Mouse (Mus musculus) intestine, embryonic 15.5 days (tissue): ENCODE measurements around the gene Ptpn5. TPM values are rescaled to one million over a fixed set of nuclear protein-coding genes. Genes with fewer than 3 reads are reported as not detected.
A peak's percentile ranks its signal among the peaks of the same experiment; 100 is the strongest.

Experiments used
- ATAC-seq: fragments of 200-750 bp; cut with Nextera tagmentation; 2 replicates; pipeline ENCODE4 v1.8.0; 2017; ENCODE audit warnings: moderate TSS enrichment, moderate library complexity
- H3K27ac ChIP-seq: fragments of 300-500 bp; sonication (generic); 2 replicates; pipeline ENCODE4 v1.5.1; 2015; ENCODE audit warnings: mild to moderate bottlenecking, inconsistent platforms
- H3K27me3 ChIP-seq: fragments of 300-500 bp; sonication (generic); replicated peaks from 2 replicates; pipeline ENCODE4 v1.6.1; 2015; ENCODE audit warnings: inconsistent platforms
- H3K36me3 ChIP-seq: fragments of 300-500 bp; sonication (generic); 2 replicates; pipeline ENCODE4 v1.6.1; 2015; ENCODE audit warnings: inconsistent platforms
- H3K4me1 ChIP-seq: fragments of 300-500 bp; sonication (generic); replicated peaks from 2 replicates; pipeline ENCODE4 v1.6.1; 2015; ENCODE audit warnings: inconsistent platforms
- H3K4me2 ChIP-seq: fragments of 300-500 bp; sonication (generic); replicated peaks from 2 replicates; pipeline ENCODE4 v1.6.1; 2015; ENCODE audit warnings: mild to moderate bottlenecking, inconsistent platforms
- H3K4me3 ChIP-seq: fragments of 300-500 bp; sonication (generic); replicated peaks from 2 replicates; pipeline ENCODE4 v1.5.1; 2015; ENCODE audit warnings: inconsistent platforms
- H3K9ac ChIP-seq: fragments of 300-500 bp; sonication (generic); 2 replicates; pipeline ENCODE4 v1.6.1; 2015; ENCODE audit warnings: inconsistent platforms
- H3K9me3 ChIP-seq: fragments of 300-500 bp; sonication (generic); 2 replicates; pipeline ENCODE4 v1.6.1; 2016; ENCODE audit warnings: inconsistent platforms
- WGBS: fragments of 180-500 bp; shearing (Covaris S2); methylation state at CpG from one replicate; pipeline ENCODE4 v1.1.7; 2015; 5-methylcytosine and 5-hydroxymethylcytosine counted together
- polyA plus RNA-seq: library from polyadenylated mRNA; unstranded; fragments of >200 nt; fragmentation: Nextera tagmentation; extraction: Ambion mirVana; gene quantifications from 2 replicates; pipeline ENCODE4 v1.2.1, GENCODE M21; 2015

Ptpn5 gene
- polyA plus RNA-seq, 1 experiment from 2014 or later, result 2.0 TPM

DNA sequence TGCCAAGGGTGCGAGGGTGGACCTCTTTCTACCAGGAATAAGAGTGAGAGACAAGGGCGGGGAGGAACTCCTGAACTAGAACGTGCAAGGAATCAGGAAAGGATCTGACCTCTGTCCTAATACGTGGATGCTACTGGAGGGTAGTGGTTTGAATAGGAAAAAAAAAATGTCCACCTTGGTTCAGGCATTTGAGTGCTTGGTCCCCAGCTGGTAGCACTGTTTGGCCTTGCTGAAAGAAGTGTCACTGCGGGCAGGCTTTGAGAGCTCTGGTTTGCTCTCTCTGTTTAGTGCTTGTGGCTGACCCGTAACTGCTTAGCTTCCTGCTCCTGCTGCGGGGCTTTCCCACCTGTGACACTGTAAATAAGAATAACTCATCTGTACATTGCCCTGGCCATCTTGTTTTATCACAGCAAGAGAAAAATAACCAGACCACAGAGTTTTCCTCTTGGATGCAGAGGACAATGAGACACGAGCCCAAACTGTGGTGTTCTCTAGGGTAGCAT lies 6.4 kb upstream of the Ptpn5 start:
- H3K4me2 ChIP-seq, result no peak overlapping the region
- H3K9me3 ChIP-seq, result no peaks in the 10 kb centered on the region
- H3K4me3 ChIP-seq, result no peak overlapping the region
- ATAC-seq, result no peak
- no peak overlapping the region for H3K9ac ChIP-seq
- no peaks in the 10 kb centered on the region for H3K4me1 ChIP-seq
- H3K27me3 ChIP-seq, result peaks cover 5% of the 10 kb centered on the region; the same call in 1 of the 2 replicates
- no peaks in the 10 kb centered on the region for H3K36me3 ChIP-seq
- H3K27ac ChIP-seq, result no peak overlapping the region
- 74% methylated on average over 8 of the region's 8 CpGs for WGBS

- Histone ChIP-seq H3K4me2 (no peak overlapping the region), H3K4me1 (peaks cover 14% of the 10 kb centered on the region; the same call in 1 of the 2 replicates), H3K9ac (no peak overlapping the region), H3K27ac (no peak overlapping the region), H3K9me3 (no peaks in the 10 kb centered on the region), H3K27me3 (peaks cover 52% of the 10 kb centered on the region), H3K4me3 (no peak overlapping the region), H3K36me3 (no peaks in the 10 kb centered on the region)
- ATAC-seq, result no peak
- WGBS, result 41% methylated on average over 5 of the region's 5 CpGs
These were observed 1.1 kb upstream of the Ptpn5 start for GRCm38 (mm10) chr7:47134570-47134969.

DNA sequence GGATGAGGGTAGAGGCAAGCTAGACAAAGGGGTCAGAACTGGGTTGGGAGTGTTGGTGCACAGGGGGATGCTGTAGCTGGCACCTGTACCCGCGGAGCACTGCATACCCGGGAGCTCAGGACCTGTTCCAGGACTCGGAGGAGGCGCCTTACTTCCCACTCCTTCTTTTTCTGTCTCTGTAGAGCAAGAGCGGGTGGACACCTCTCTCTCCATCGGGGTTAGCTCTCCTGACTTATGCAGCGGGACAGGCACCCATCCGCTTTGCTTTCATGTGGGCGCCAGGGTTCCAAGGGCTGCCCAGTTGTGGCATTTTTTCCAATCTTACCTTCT lies 588 bp downstream of the Ptpn5 start:
- peak overlapping the region; percentile 51; the same call in 1 of the 2 replicates for H3K9ac ChIP-seq
- ATAC-seq, result no peak; the same call in 1 of the 2 replicates
- H3K36me3 ChIP-seq, result no peaks in the 10 kb centered on the region
- H3K4me2 ChIP-seq, result peak overlapping the region; percentile 97
- H3K27ac ChIP-seq, result no peak overlapping the region
- H3K9me3 ChIP-seq, result no peaks in the 10 kb centered on the region
- peak overlapping the region; percentile 56 for H3K4me3 ChIP-seq
- H3K27me3 ChIP-seq, result peaks cover 52% of the 10 kb centered on the region
- WGBS, result under 1% methylated on average over 10 of the region's 10 CpGs
- H3K4me1 ChIP-seq, result peaks cover 14% of the 10 kb centered on the region; the same call in 1 of the 2 replicates

GRCm38 (mm10) chr7:47132180-47132930 lies 1.1 kb downstream of the Ptpn5 start:
- H3K4me3 ChIP-seq, result peak overlapping the region; percentile 56
- under 1% methylated on average over 65 of the region's 65 CpGs for WGBS
- peaks cover 52% of the 10 kb centered on the region for H3K27me3 ChIP-seq
- peak overlapping the region; percentile 51 for H3K9ac ChIP-seq
- ATAC-seq, result peak; percentile 76
- peaks cover 14% of the 10 kb centered on the region; the same call in 1 of the 2 replicates for H3K4me1 ChIP-seq
- H3K4me2 ChIP-seq, result peak overlapping the region; percentile 97
- no peak overlapping the region for H3K27ac ChIP-seq
- no peaks in the 10 kb centered on the region for H3K36me3 ChIP-seq
- no peaks in the 10 kb centered on the region for H3K9me3 ChIP-seq

DNA sequence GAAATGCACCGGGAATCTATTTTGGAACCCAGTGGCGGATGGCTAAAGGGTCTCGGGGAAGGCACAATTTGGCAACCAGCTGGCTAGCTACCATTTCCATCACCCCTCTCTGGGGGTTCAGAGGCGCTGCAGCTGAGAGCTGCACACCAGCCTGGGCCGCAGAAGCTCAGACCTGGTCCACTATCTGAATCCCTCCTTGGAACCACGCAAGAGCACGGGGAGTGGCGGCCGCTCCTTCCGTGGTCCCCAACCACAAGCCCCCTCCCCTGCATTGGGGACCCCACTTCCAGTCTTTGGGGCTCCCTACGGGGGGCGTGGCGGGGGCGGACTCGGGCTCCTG lies 1.7 kb downstream of the Ptpn5 start:
- peak overlapping the region; percentile 51 for H3K9ac ChIP-seq
- H3K4me1 ChIP-seq, result peaks cover 14% of the 10 kb centered on the region; the same call in 1 of the 2 replicates
- no peaks in the 10 kb centered on the region for H3K9me3 ChIP-seq
- H3K27ac ChIP-seq, result no peak overlapping the region
- no peaks in the 10 kb centered on the region for H3K36me3 ChIP-seq
- ATAC-seq, result peak; percentile 39
- peaks cover 52% of the 10 kb centered on the region for H3K27me3 ChIP-seq
- peak overlapping the region; percentile 97 for H3K4me2 ChIP-seq
- peak overlapping the region; percentile 56 for H3K4me3 ChIP-seq
- WGBS, result 4% methylated on average over 15 of the region's 15 CpGs

- H3K9ac ChIP-seq, result no peak overlapping the region
- 40% methylated on average over 8 of the region's 8 CpGs for WGBS
- peaks cover 52% of the 10 kb centered on the region for H3K27me3 ChIP-seq
- no peak overlapping the region for H3K27ac ChIP-seq
- no peak overlapping the region for H3K4me2 ChIP-seq
- H3K36me3 ChIP-seq, result no peaks in the 10 kb centered on the region
- no peak overlapping the region for H3K4me3 ChIP-seq
- H3K9me3 ChIP-seq, result no peaks in the 10 kb centered on the region
- ATAC-seq, result no peak
- peaks cover 14% of the 10 kb centered on the region; the same call in 1 of the 2 replicates for H3K4me1 ChIP-seq
These were observed 2.2 kb downstream of the Ptpn5 start for GRCm38 (mm10) chr7:47131258-47131657.

- Histone ChIP-seq H3K27me3 (no peaks in the 10 kb centered on the region), H3K4me1 (no peaks in the 10 kb centered on the region), H3K9me3 (no peaks in the 10 kb centered on the region), H3K27ac (no peak overlapping the region), H3K4me3 (no peak overlapping the region), H3K9ac (no peak overlapping the region), H3K36me3 (no peaks in the 10 kb centered on the region), H3K4me2 (no peak overlapping the region)
- 94% methylated on average over 3 of the region's 3 CpGs for WGBS
- no peak for ATAC-seq
These were observed 11.5 kb downstream of the Ptpn5 start for GRCm38 (mm10) chr7:47122026-47122425.

- Histone ChIP-seq H3K4me1 (no peaks in the 10 kb centered on the region), H3K27ac (no peak overlapping the region), H3K36me3 (no peaks in the 10 kb centered on the region), H3K9me3 (no peaks in the 10 kb centered on the region), H3K4me3 (no peak overlapping the region), H3K27me3 (no peaks in the 10 kb centered on the region), H3K4me2 (no peak overlapping the region), H3K9ac (no peak overlapping the region)
- no peak for ATAC-seq
- 85% methylated on average over 6 of the region's 6 CpGs for WGBS
These were observed 16.8 kb downstream of the Ptpn5 start for GRCm38 (mm10) chr7:47116666-47117065.

- Histone ChIP-seq H3K9me3 (no peaks in the 10 kb centered on the region), H3K4me3 (no peak overlapping the region), H3K36me3 (no peaks in the 10 kb centered on the region), H3K4me2 (no peak overlapping the region), H3K27me3 (no peaks in the 10 kb centered on the region), H3K9ac (no peak overlapping the region), H3K4me1 (no peaks in the 10 kb centered on the region), H3K27ac (no peak overlapping the region)
- WGBS, result 84% methylated on average over 2 of the region's 2 CpGs
- ATAC-seq, result no peak
These were observed 18.0 kb downstream of the Ptpn5 start for GRCm38 (mm10) chr7:47115491-47115890.

- Histone ChIP-seq H3K36me3 (no peaks in the 10 kb centered on the region), H3K4me1 (no peaks in the 10 kb centered on the region), H3K27ac (no peak overlapping the region), H3K4me3 (no peak overlapping the region), H3K9ac (no peak overlapping the region), H3K27me3 (no peaks in the 10 kb centered on the region), H3K4me2 (no peak overlapping the region), H3K9me3 (no peaks in the 10 kb centered on the region)
- 80% methylated on average over 7 of the region's 7 CpGs for WGBS
- no peak for ATAC-seq
These were observed 20.1 kb downstream of the Ptpn5 start for GRCm38 (mm10) chr7:47113383-47113782.

DNA sequence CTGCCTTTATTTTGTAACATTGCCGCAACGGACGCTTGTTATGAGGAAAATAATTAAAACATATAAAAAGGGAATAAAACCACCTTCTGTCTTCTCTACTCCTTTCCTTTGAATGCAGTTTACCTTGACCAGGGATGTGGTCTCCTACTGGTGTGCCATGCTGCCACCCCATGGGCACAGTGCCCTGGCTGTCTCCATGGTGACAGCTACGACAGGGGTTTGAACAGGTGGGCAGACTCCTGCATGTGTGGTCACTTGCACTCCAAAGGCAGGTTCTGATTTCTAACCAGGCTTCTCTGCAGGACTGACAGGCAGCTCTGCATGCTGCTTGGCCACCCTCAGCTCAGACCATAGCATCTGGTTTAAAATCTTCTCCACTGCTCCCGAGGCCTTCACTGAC lies 21.4 kb downstream of the Ptpn5 start:
- H3K4me1 ChIP-seq, result no peaks in the 10 kb centered on the region
- H3K27me3 ChIP-seq, result no peaks in the 10 kb centered on the region
- H3K4me3 ChIP-seq, result no peak overlapping the region
- H3K36me3 ChIP-seq, result no peaks in the 10 kb centered on the region
- 87% methylated on average over 5 of the region's 5 CpGs for WGBS
- H3K27ac ChIP-seq, result no peak overlapping the region
- H3K4me2 ChIP-seq, result no peak overlapping the region
- no peak overlapping the region for H3K9ac ChIP-seq
- H3K9me3 ChIP-seq, result no peaks in the 10 kb centered on the region
- ATAC-seq, result no peak

DNA sequence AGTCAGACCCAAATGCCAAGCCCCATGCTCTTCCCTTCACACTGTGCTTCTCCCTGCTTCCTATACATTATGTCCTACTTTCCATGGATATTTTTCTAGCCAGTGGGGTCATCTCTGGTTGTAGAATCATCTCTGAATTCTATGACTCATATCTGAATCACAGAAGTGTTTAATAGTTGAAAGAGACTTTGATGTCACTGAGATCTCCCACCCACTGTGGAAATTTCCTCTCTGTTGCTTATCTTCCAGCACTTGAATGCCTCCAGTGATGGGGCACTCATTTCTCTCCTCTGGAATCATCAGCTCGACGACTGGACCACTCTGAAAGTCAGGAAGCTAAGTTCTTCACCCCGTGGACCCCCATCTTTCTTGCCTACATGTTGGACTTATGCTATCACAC lies 22.4 kb downstream of the Ptpn5 start:
- H3K9ac ChIP-seq, result no peak overlapping the region
- H3K4me1 ChIP-seq, result no peaks in the 10 kb centered on the region
- H3K9me3 ChIP-seq, result no peaks in the 10 kb centered on the region
- ATAC-seq, result no peak
- 83% methylated on average over 3 of the region's 3 CpGs for WGBS
- no peak overlapping the region for H3K4me3 ChIP-seq
- no peaks in the 10 kb centered on the region for H3K27me3 ChIP-seq
- no peak overlapping the region for H3K27ac ChIP-seq
- no peak overlapping the region for H3K4me2 ChIP-seq
- H3K36me3 ChIP-seq, result no peaks in the 10 kb centered on the region

- Histone ChIP-seq H3K9ac (no peak overlapping the region), H3K4me3 (no peak overlapping the region), H3K4me1 (no peaks in the 10 kb centered on the region), H3K9me3 (no peaks in the 10 kb centered on the region), H3K27ac (no peak overlapping the region), H3K4me2 (no peak overlapping the region), H3K36me3 (no peaks in the 10 kb centered on the region), H3K27me3 (no peaks in the 10 kb centered on the region)
- ATAC-seq, result no peak
- 71% methylated on average over 7 of the region's 7 CpGs for WGBS
These were observed 23.0 kb downstream of the Ptpn5 start for GRCm38 (mm10) chr7:47110511-47110910.
